Mouse (Mus musculus): ENCODE data around the gene Dnaic2. TPM values are rescaled to one million over a fixed set of nuclear protein-coding genes. Genes with fewer than 3 reads are reported as not detected.
A peak's percentile ranks its signal among the peaks of the same experiment; 100 is the strongest.

Dnaic2 gene
- polyA plus RNA-seq, 1 experiment: 3.9 TPM

- TF ChIP-seq POLR2A (IDR thresholded peaks at IDR 0.05; ENCODE audit: borderline replicate concordance, insufficient read depth, low read length) (no peak), CTCF (IDR thresholded peaks at IDR 0.05; ENCODE audit: borderline replicate concordance, insufficient read depth, low read depth, low read length) (no peak)
- H3K4me3 ChIP-seq (replicated peaks; ENCODE audit: insufficient read depth, low read depth, low read length): no peak overlapping the region
- no peaks in the 10 kb centered on the region for H3K27me3 ChIP-seq (ENCODE audit: control insufficient read depth, insufficient read depth, low read length)
- no peak for DNase-seq
- 73% methylated on average over 13 of the region's 13 CpGs for WGBS
- no peak overlapping the region for H3K27ac ChIP-seq (ENCODE audit: insufficient read depth, low read length)
- peaks cover 15% of the 10 kb centered on the region for H3K4me1 ChIP-seq (ENCODE audit: control insufficient read depth, insufficient read depth, low read length)
These were observed 4.2 kb upstream of the Dnaic2 start for GRCm38 (mm10) chr11:114723030-114723429.

DNA sequence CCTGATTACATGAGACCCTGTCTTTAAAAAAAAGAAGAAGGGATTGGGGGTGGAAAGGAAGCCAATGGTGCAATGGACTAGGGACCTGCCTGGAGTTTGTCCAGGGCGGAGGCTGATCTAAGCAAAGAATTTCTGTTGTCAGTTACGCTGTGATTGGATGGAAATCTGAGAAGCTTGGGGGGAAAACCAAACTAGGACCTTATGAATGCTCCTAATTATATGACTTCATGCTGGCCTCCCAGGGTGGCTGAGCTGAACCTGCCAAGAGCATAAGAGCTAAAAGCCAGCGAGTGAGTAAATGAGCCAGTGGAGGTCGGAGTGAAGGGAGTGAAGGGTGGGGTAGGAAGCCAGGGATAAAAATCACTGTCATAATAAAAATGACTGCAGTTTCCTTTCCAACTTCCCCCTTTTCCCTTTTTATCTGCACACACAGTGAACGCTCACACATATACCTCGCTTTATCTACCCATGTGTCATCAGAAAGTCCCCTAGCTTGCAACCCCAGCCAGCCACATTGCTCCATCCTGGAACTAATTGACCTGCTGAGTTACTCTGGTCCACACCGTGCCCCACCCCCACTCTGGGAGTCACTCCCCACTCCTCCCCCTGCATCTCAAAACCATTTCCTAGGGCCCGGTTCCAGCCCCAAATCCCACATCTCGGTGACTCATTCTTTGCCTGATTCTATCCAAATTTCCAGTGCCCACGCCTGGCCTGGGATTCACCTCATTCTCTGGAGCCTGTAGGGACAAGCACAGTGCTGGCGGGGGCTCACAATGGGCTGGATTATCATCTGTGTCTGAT lies 2.2 kb upstream of the Dnaic2 start:
- Histone ChIP-seq H3K27me3 (ENCODE audit: control insufficient read depth, insufficient read depth, low read length) (no peaks in the 10 kb centered on the region), H3K4me3 (replicated peaks; ENCODE audit: insufficient read depth, low read depth, low read length) (no peak overlapping the region), H3K4me1 (ENCODE audit: control insufficient read depth, insufficient read depth, low read length) (peaks cover 15% of the 10 kb centered on the region), H3K27ac (ENCODE audit: insufficient read depth, low read length) (no peak overlapping the region)
- DNase-seq: peak; percentile 52 to 69
- 24% methylated on average over 11 of the region's 11 CpGs for WGBS
- TF ChIP-seq POLR2A (IDR thresholded peaks at IDR 0.05; ENCODE audit: borderline replicate concordance, insufficient read depth, low read length): no peak
- TF ChIP-seq CTCF (IDR thresholded peaks at IDR 0.05; ENCODE audit: borderline replicate concordance, insufficient read depth, low read depth, low read length): no peak

- TF ChIP-seq CTCF (IDR thresholded peaks at IDR 0.05; ENCODE audit: borderline replicate concordance, insufficient read depth, low read depth, low read length): no peak
- TF ChIP-seq POLR2A (IDR thresholded peaks at IDR 0.05; ENCODE audit: borderline replicate concordance, insufficient read depth, low read length): no peak
- Histone ChIP-seq H3K4me3 (replicated peaks; ENCODE audit: insufficient read depth, low read depth, low read length) (no peak overlapping the region), H3K27me3 (ENCODE audit: control insufficient read depth, insufficient read depth, low read length) (no peaks in the 10 kb centered on the region), H3K27ac (ENCODE audit: insufficient read depth, low read length) (no peak overlapping the region), H3K4me1 (ENCODE audit: control insufficient read depth, insufficient read depth, low read length) (peaks cover 15% of the 10 kb centered on the region)
- DNase-seq: no peak
- 49% methylated on average over 5 of the region's 5 CpGs for WGBS
These were observed 598 bp downstream of the Dnaic2 start for GRCm38 (mm10) chr11:114727826-114728186.

DNA sequence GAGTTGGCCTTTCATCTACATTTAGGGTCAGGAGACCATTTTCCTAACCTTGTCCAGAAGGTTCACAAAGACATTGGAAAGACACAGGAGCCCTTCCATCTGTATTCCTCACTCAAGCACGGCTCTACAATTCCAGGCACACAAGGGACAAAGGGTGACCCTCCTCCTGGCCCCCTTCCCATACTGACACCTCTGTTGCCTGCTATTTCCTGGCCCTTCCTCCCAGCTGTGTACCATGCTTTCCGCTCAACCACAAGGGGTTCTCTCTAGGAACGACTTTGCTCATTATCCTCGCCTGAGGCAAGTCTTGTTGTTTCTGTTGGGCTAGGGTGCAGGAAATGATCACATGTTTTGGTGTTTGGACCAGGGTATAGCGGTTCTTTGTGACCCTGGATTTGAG lies 1.1 kb downstream of the Dnaic2 start:
- WGBS: 74% methylated on average over 5 of the region's 5 CpGs

GRCm38 (mm10) chr11:114729832-114730363 lies 2.7 kb downstream of the Dnaic2 start:
- Histone ChIP-seq H3K27ac (ENCODE audit: insufficient read depth, low read length) (no peak overlapping the region), H3K4me3 (replicated peaks; ENCODE audit: insufficient read depth, low read depth, low read length) (no peak overlapping the region), H3K27me3 (ENCODE audit: control insufficient read depth, insufficient read depth, low read length) (no peaks in the 10 kb centered on the region), H3K4me1 (ENCODE audit: control insufficient read depth, insufficient read depth, low read length) (peaks cover 12% of the 10 kb centered on the region)
- 66% methylated on average over 6 of the region's 6 CpGs for WGBS
- TF ChIP-seq POLR2A (IDR thresholded peaks at IDR 0.05; ENCODE audit: borderline replicate concordance, insufficient read depth, low read length): no peak
- no peak for TF ChIP-seq CTCF (IDR thresholded peaks at IDR 0.05; ENCODE audit: borderline replicate concordance, insufficient read depth, low read depth, low read length)
- DNase-seq: no peak

More for the DNA sequence above, 1.1 kb downstream of the Dnaic2 start:
- Histone ChIP-seq H3K27me3 (ENCODE audit: control insufficient read depth, insufficient read depth, low read length) (no peaks in the 10 kb centered on the region), H3K4me1 (ENCODE audit: control insufficient read depth, insufficient read depth, low read length) (peaks cover 15% of the 10 kb centered on the region), H3K4me3 (replicated peaks; ENCODE audit: insufficient read depth, low read depth, low read length) (no peak overlapping the region), H3K27ac (ENCODE audit: insufficient read depth, low read length) (no peak overlapping the region)
- TF ChIP-seq CTCF (IDR thresholded peaks at IDR 0.05; ENCODE audit: borderline replicate concordance, insufficient read depth, low read depth, low read length) (no peak), POLR2A (IDR thresholded peaks at IDR 0.05; ENCODE audit: borderline replicate concordance, insufficient read depth, low read length) (no peak)
- no peak for DNase-seq

- Histone ChIP-seq H3K27me3 (ENCODE audit: control insufficient read depth, insufficient read depth, low read length) (no peaks in the 10 kb centered on the region), H3K27ac (ENCODE audit: insufficient read depth, low read length) (no peak overlapping the region), H3K4me1 (ENCODE audit: control insufficient read depth, insufficient read depth, low read length) (peaks cover 5% of the 10 kb centered on the region), H3K4me3 (replicated peaks; ENCODE audit: insufficient read depth, low read depth, low read length) (no peak overlapping the region)
- TF ChIP-seq POLR2A (IDR thresholded peaks at IDR 0.05; ENCODE audit: borderline replicate concordance, insufficient read depth, low read length) (no peak), CTCF (IDR thresholded peaks at IDR 0.05; ENCODE audit: borderline replicate concordance, insufficient read depth, low read depth, low read length) (no peak)
- DNase-seq: no peak
- WGBS: 87% methylated on average over 4 of the region's 4 CpGs
These were observed 4.5 kb downstream of the Dnaic2 start for GRCm38 (mm10) chr11:114731711-114732110.

GRCm38 (mm10) chr11:114732890-114733289 lies 5.7 kb downstream of the Dnaic2 start:
- no peak overlapping the region for H3K4me3 ChIP-seq (replicated peaks; ENCODE audit: insufficient read depth, low read depth, low read length)
- 81% methylated on average over 22 of the region's 22 CpGs for WGBS

GRCm38 (mm10) chr11:114736111-114736510 lies 8.9 kb downstream of the Dnaic2 start:
- H3K4me3 ChIP-seq (replicated peaks; ENCODE audit: insufficient read depth, low read depth, low read length): no peak overlapping the region
- TF ChIP-seq POLR2A (IDR thresholded peaks at IDR 0.05; ENCODE audit: borderline replicate concordance, insufficient read depth, low read length) (no peak), CTCF (IDR thresholded peaks at IDR 0.05; ENCODE audit: borderline replicate concordance, insufficient read depth, low read depth, low read length) (no peak)
- DNase-seq: no peak
- WGBS: 73% methylated on average over 2 of the region's 2 CpGs
- no peaks in the 10 kb centered on the region for H3K27me3 ChIP-seq (ENCODE audit: control insufficient read depth, insufficient read depth, low read length)
- H3K27ac ChIP-seq (ENCODE audit: insufficient read depth, low read length): no peak overlapping the region
- peaks cover 3% of the 10 kb centered on the region for H3K4me1 ChIP-seq (ENCODE audit: control insufficient read depth, insufficient read depth, low read length)

More at GRCm38 (mm10) chr11:114732890-114733289, 5.7 kb downstream of the Dnaic2 start:
- TF ChIP-seq CTCF (IDR thresholded peaks at IDR 0.05; ENCODE audit: borderline replicate concordance, insufficient read depth, low read depth, low read length): no peak
- no peak for TF ChIP-seq POLR2A (IDR thresholded peaks at IDR 0.05; ENCODE audit: borderline replicate concordance, insufficient read depth, low read length)
- DNase-seq: no peak
- no peak overlapping the region for H3K27ac ChIP-seq (ENCODE audit: insufficient read depth, low read length)
- peaks cover 3% of the 10 kb centered on the region for H3K4me1 ChIP-seq (ENCODE audit: control insufficient read depth, insufficient read depth, low read length)
- H3K27me3 ChIP-seq (ENCODE audit: control insufficient read depth, insufficient read depth, low read length): no peaks in the 10 kb centered on the region

Data from cerebellum, adult 2 months (tissue).